Mouse (Mus musculus): ENCODE data around the gene A4gnt. TPM values are rescaled to one million over a fixed set of nuclear protein-coding genes. Genes with fewer than 3 reads are reported as not detected.

The A4gnt gene
- polyA plus RNA-seq, 1 experiment from 2014 or later: not detected

DNA sequence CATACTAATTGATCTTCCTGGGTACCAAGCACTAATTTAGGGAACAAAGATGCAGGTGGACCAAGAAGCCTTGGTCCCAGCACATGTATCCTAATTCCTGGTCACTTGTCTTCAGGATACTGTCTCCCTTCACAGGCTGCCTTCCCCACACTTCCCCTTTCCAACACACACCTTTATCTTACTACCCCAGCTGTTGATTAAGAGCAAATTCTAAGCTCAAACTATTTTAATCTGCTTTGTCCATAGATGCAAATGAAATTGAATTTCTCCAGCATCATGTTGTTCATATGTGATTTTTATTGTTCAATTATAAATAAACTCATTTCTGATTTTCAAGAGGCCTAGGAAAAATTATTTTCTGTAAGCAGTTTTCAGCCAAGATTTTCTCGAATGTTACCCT is 9.7 kb downstream of the A4gnt start:
- Histone ChIP-seq H3K36me3 (no peaks in the 10 kb centered on the region), H3K4me1 (no peaks in the 10 kb centered on the region), H3K4me3 (no peak overlapping the region), H3K27ac (no peak overlapping the region), H3K9me3 (replicated peaks) (no peaks in the 10 kb centered on the region), H3K27me3 (ENCODE audit: low read depth, poor library complexity, severe bottlenecking) (no peaks in the 10 kb centered on the region)
- WGBS: 87% methylated on average over 1 of the region's 1 CpGs
- DNase-seq (ENCODE audit: low spot score): no peak

DNA sequence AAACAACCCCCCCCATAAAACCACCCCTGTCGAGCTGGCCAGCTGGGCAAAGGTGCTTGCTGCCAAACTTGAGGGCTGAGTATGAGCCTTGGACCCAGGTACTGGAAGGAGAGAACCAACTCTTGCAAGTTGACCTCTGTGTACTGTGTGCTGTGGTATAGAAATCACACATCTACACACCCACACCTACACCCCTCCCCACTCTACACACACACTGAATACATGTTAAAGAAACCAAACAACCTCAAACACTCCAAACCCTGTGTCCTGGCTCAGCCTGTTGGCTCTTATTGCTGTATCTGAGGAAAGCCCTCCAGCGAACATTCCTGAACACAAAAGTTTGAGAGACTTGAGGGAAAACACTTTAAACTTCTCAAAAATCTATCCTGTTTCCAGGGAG is 10.7 kb downstream of the A4gnt start:
- Histone ChIP-seq H3K4me1 (no peaks in the 10 kb centered on the region), H3K9me3 (replicated peaks) (no peaks in the 10 kb centered on the region), H3K36me3 (no peaks in the 10 kb centered on the region), H3K27me3 (ENCODE audit: low read depth, poor library complexity, severe bottlenecking) (no peaks in the 10 kb centered on the region), H3K4me3 (no peak overlapping the region), H3K27ac (no peak overlapping the region)
- no peak for DNase-seq (ENCODE audit: low spot score)
- 59% methylated on average over 2 of the region's 2 CpGs for WGBS

DNA sequence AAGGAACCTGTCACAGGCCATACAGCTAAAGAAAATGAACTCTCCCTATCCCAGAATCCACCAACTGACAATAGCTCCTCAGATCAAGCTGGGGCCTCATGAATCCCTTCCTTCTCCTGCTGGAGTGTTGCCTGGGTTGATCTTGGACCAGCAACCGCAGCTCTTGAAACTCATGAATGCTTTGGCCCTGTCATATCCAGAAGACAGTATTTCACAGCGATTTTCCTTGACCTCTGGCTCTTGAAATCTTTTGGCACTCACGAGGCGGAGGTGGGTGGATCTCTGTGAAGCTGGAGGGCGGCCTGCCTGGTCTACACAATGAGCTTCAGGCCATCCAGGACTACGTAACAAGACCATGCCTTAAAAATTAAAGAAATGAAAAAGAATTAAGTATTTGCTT is 11.8 kb downstream of the A4gnt start:
- H3K27me3 ChIP-seq (ENCODE audit: low read depth, poor library complexity, severe bottlenecking): no peaks in the 10 kb centered on the region
- WGBS: 86% methylated on average over 6 of the region's 6 CpGs
- H3K9me3 ChIP-seq (replicated peaks): no peaks in the 10 kb centered on the region

DNA sequence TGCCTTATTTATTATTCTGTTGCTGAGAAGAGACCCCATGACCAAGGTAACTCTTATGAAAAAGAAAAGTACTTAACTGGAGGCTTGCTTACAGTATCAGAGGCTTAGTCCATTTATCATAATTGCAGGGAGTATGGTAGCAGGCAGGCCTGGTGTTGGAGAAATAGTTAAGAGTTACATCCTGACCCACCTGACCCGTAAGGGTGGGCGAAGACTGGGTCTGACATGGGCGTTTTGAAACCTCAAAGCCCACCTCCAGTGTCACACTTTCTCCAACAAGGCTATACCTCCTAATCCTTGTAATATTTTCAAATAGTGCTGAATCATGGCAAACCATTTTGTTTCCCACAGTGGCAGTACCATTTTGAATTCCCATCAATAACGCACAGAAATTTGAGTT is 16.3 kb downstream of the A4gnt start:
- H3K36me3 ChIP-seq: peaks cover 22% of the 10 kb centered on the region
- no peaks in the 10 kb centered on the region for H3K27me3 ChIP-seq (ENCODE audit: low read depth, poor library complexity, severe bottlenecking)
- WGBS: 63% methylated on average over 4 of the region's 4 CpGs
- peak overlapping the region; percentile 74; the same call in 1 of the 2 replicates for H3K4me3 ChIP-seq
- peaks cover 34% of the 10 kb centered on the region for H3K4me1 ChIP-seq
- H3K27ac ChIP-seq: peak overlapping the region; percentile 94
- no peak for DNase-seq (ENCODE audit: low spot score)
- H3K9me3 ChIP-seq (replicated peaks): no peaks in the 10 kb centered on the region

More for the DNA sequence above, 11.8 kb downstream of the A4gnt start:
- no peak overlapping the region for H3K4me3 ChIP-seq
- no peak overlapping the region for H3K27ac ChIP-seq
- H3K36me3 ChIP-seq: no peaks in the 10 kb centered on the region
- no peak for DNase-seq (ENCODE audit: low spot score)
- H3K4me1 ChIP-seq: peaks cover 7% of the 10 kb centered on the region

DNA sequence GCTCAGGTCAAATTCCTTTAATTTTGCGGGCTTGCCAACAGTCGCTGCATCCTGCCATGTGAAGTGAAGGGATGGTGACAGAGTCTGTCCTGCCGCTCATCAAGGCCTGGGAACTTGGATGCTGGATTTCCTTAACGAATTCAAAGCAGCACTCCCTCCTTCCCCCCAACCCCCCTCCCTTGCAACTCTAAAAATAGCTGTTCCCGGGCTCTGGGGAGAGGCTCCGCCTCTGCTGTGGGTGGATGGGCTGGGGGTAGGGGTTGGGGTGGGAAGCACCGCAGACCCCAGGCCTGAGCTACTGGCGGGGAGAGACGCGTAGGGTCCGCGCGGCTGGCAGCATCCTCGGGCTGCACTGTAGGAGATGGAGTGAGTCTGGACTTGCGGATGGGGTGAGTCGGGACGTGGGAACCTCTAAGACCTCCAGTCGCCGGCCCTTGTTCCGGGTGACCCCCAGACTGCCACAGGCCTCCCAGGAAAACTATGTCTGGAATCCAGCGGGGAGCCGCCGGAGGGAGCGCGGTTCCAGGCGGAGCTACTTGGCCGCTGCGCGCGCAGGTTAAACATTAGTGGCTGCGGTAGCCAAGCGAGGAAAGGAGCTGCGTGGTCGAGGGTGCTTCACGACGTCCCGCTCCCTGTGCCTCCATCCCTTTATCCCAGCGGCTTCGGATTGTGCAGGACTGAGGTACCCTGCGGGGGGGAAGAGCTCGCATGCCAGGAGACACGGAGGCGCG is 17.1 kb downstream of the A4gnt start, which contains the start of gene Dzip1l:
Dzip1l (plus strand) TSS at position 216 of the 731 bp plus-strand sequence.
- peak within 1 kb of the TSS; percentile 94 for H3K27ac ChIP-seq
- H3K4me1 ChIP-seq: peaks cover 34% of the 10 kb centered on the region
- peak within 1 kb of the TSS; percentile 74 for H3K4me3 ChIP-seq
- peaks cover 31% of the 10 kb centered on the region for H3K36me3 ChIP-seq
- no peaks in the 10 kb centered on the region for H3K9me3 ChIP-seq (replicated peaks)
- DNase-seq (ENCODE audit: low spot score): peak; percentile 88
- 0% methylated on average over 44 of the region's 44 CpGs for WGBS
- no peaks in the 10 kb centered on the region for H3K27me3 ChIP-seq (ENCODE audit: low read depth, poor library complexity, severe bottlenecking)

DNA sequence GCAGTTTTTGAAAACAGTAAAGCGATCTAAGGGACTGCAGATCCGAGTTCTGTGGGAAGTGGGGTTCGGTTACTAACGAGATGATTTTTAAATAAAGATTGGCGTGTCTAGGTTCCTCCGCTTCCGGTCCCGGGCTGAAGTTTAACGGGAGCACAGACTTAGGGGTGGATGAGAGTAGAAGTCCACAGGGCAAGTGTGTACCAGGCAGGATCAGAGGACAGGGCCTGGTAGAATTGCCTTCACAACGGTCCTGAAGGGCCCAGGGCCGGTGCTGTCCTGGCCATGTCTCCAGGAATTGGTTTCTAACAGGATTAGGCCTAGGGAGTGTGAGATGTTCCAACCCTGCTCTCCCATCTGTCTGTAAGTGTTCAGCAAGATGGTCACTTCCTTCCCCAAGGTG is 17.8 kb downstream of the A4gnt start:
- Histone ChIP-seq H3K9me3 (replicated peaks) (no peaks in the 10 kb centered on the region), H3K27ac (peak overlapping the region; percentile 94), H3K4me1 (peaks cover 34% of the 10 kb centered on the region), H3K4me3 (peak overlapping the region; percentile 74), H3K36me3 (peaks cover 37% of the 10 kb centered on the region), H3K27me3 (ENCODE audit: low read depth, poor library complexity, severe bottlenecking) (no peaks in the 10 kb centered on the region)
- under 1% methylated on average over 11 of the region's 11 CpGs for WGBS
- DNase-seq (ENCODE audit: low spot score): peak; percentile 62

DNA sequence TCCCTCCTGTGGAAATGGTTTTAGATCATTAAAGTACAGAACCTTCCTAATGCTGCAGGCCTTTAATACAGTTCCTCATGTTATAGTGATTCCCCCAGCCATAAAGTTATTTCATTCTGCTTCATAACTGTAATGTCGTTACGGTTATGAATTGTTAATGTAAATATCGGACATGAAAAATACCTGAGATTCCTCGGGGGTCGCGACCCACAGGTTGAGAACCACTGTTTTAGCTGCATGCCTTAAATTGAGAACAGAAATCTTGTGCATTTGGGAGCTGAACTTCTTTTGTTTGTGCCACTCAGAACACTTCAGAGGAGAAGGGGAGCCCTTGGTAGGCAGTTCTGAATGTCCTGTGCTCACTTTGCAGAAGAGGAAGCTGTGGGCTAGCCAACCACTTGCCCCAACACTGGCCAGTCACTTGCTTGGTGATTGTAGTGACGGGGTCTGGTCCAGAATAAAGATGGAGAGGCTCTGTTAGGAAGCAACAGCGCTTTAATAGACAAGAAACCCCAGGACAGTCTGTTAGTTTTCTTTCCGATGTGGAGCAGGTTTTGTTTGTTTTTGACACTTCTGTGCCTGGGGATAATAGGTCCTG is 18.3 kb downstream of the A4gnt start:
- peak; percentile 34 for DNase-seq (ENCODE audit: low spot score)
- WGBS: 59% methylated on average over 9 of the region's 9 CpGs
- Histone ChIP-seq H3K9me3 (replicated peaks) (no peaks in the 10 kb centered on the region), H3K27me3 (ENCODE audit: low read depth, poor library complexity, severe bottlenecking) (no peaks in the 10 kb centered on the region), H3K4me1 (peaks cover 34% of the 10 kb centered on the region), H3K36me3 (peaks cover 43% of the 10 kb centered on the region), H3K27ac (peak overlapping the region; percentile 94), H3K4me3 (peak overlapping the region; percentile 74)

DNA sequence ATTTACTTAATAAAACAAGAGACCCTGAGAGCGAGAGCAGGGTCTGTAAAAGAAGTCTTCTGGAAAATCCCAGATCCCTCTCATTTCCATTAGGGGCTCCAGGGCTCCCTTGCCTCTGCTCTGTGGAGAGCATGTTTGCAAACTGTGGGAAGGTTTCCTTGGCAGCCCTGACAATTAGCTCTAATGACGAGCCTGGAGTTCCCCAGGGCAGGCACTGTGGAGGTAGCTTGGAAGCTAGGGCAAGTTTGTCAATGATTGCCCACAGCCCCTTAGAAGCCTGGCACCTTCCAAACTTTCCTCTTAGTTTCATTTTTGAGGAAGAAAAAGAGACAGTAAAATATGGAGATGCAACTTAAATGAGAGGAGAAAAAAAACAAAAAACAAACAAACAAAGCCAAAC is 19.5 kb downstream of the A4gnt start:
- no peak overlapping the region for H3K4me3 ChIP-seq
- H3K36me3 ChIP-seq: peaks cover 54% of the 10 kb centered on the region
- no peaks in the 10 kb centered on the region for H3K27me3 ChIP-seq (ENCODE audit: low read depth, poor library complexity, severe bottlenecking)
- H3K9me3 ChIP-seq (replicated peaks): no peaks in the 10 kb centered on the region
- 53% methylated on average over 2 of the region's 2 CpGs for WGBS
- peaks cover 34% of the 10 kb centered on the region for H3K4me1 ChIP-seq
- no peak for DNase-seq (ENCODE audit: low spot score)
- H3K27ac ChIP-seq: no peak overlapping the region

DNA sequence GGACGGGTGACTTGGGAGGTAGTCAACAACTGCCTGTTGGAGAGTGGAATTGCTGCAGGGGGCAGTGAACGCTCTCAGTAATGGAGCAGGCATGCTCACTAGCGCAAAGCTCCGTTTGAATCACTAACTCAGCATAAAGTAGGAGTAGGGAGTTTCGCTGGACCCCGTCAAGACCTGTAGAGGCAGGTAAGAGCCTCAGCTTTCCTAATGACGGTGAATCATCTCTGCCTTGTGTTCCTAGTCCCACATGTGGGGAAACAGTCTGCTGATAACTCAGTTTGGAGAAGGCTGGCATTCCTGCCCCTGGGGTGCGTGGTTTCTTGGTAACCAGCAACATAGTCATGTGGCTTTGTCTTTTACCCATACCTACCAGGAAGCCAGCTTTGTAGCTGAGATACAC is 20.0 kb downstream of the A4gnt start:
- H3K4me3 ChIP-seq: no peak overlapping the region
- no peak overlapping the region for H3K27ac ChIP-seq
- no peaks in the 10 kb centered on the region for H3K27me3 ChIP-seq (ENCODE audit: low read depth, poor library complexity, severe bottlenecking)
- no peaks in the 10 kb centered on the region for H3K9me3 ChIP-seq (replicated peaks)
- H3K4me1 ChIP-seq: peaks cover 34% of the 10 kb centered on the region
- H3K36me3 ChIP-seq: peaks cover 59% of the 10 kb centered on the region
- 78% methylated on average over 8 of the region's 8 CpGs for WGBS
- DNase-seq (ENCODE audit: low spot score): no peak

DNA sequence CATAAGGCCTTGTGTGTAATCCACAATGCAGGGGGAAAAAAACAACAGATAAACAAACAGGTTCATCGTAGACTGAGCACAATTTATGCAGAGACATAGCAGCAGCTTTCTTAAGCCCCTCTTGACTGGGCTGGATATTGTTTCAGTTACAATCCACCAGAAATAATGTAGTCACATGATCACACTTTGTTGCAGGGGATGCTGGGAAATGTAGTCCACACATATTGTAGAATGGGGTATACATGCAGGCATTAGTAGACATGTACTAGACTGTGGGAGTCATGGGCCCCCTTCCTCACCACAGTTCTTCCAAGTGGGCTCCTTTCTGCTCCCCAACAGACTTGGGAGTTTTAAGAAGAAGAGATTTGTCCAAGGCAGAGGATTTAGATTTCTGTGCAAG is 24.5 kb downstream of the A4gnt start:
- no peaks in the 10 kb centered on the region for H3K9me3 ChIP-seq (replicated peaks)
- peaks cover 6% of the 10 kb centered on the region for H3K4me1 ChIP-seq
- H3K4me3 ChIP-seq: no peak overlapping the region
- 98% methylated on average over 1 of the region's 1 CpGs for WGBS
- H3K36me3 ChIP-seq: peaks cover 95% of the 10 kb centered on the region
- H3K27ac ChIP-seq: no peak overlapping the region
- no peak for DNase-seq (ENCODE audit: low spot score)
- no peaks in the 10 kb centered on the region for H3K27me3 ChIP-seq (ENCODE audit: low read depth, poor library complexity, severe bottlenecking)

DNA sequence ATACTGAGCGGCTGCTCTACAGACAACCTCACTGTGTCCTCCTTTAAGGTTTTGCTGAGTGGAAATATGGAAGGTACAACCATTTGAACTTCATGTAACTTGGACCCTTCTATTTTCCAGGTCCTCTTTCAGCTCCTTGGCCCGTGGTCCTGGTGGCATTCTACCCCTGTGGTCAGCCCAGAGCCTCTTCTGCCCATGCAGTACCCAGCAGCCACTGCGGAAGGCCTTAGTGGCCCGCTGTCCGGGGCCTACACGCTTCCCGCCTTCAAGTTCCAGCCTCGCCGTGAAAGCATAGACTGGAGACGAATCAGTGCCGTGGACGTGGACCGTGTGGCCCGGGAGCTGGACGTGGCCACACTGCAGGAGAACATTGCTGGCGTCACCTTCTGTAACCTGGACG is 24.9 kb downstream of the A4gnt start:
- peaks cover 97% of the 10 kb centered on the region for H3K36me3 ChIP-seq

DNA sequence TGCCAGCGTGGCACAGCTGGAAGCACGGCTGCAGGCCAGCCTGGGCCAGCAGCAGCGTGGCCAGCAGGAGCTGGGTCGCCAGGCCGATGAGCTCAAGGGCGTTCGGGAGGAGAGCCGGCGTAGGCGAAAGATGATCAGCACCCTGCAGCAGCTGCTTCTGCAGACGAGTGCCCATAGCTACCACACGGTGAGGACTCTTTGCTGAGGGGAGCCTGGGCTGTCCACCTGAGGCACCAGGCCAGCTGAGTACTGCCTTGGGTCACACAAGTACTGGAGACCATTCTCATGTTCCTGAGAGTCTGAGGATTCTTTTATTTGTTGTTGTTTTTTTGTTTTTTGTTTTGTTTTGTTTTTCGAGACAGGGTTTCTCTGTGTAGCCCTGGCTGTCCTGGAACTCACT is 25.4 kb downstream of the A4gnt start:
- Histone ChIP-seq H3K27ac (no peak overlapping the region), H3K4me3 (no peak overlapping the region), H3K4me1 (no peaks in the 10 kb centered on the region), H3K27me3 (ENCODE audit: low read depth, poor library complexity, severe bottlenecking) (no peaks in the 10 kb centered on the region), H3K36me3 (peaks cover 96% of the 10 kb centered on the region), H3K9me3 (replicated peaks) (no peaks in the 10 kb centered on the region)
- 96% methylated on average over 13 of the region's 13 CpGs for WGBS
- no peak for DNase-seq (ENCODE audit: low spot score)

More for the DNA sequence above, 24.9 kb downstream of the A4gnt start:
- Histone ChIP-seq H3K9me3 (replicated peaks) (no peaks in the 10 kb centered on the region), H3K27ac (no peak overlapping the region), H3K4me1 (peaks cover 2% of the 10 kb centered on the region; the same call in 1 of the 2 replicates), H3K4me3 (no peak overlapping the region), H3K27me3 (ENCODE audit: low read depth, poor library complexity, severe bottlenecking) (no peaks in the 10 kb centered on the region)
- no peak for DNase-seq (ENCODE audit: low spot score)
- 96% methylated on average over 17 of the region's 17 CpGs for WGBS

DNA sequence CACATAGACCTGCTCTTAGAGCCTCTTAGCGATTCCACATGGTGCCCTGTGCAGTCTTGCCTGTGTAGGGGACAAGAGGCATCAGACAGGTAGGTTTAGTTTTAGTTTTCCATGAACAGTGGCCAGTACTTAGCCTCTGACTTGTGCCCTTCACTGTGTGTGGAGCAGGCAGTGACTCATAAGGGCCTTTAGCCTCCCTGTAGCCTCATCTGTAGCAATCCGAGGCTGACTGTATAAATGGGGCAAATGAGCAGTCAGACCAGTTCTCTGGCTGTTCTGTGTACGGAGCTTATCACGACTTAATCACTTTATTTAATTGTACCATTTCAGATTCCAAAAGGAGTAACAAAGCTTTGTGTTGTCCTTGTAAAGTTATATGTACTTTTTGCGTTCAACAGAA is 27.7 kb downstream of the A4gnt start:
- no peaks in the 10 kb centered on the region for H3K27me3 ChIP-seq (ENCODE audit: low read depth, poor library complexity, severe bottlenecking)
- no peaks in the 10 kb centered on the region for H3K4me1 ChIP-seq
- H3K4me3 ChIP-seq: no peak overlapping the region
- H3K36me3 ChIP-seq: peaks cover 92% of the 10 kb centered on the region
- DNase-seq (ENCODE audit: low spot score): no peak
- H3K9me3 ChIP-seq (replicated peaks): no peaks in the 10 kb centered on the region
- 93% methylated on average over 5 of the region's 5 CpGs for WGBS
- no peak overlapping the region for H3K27ac ChIP-seq

Measured in limb, embryonic 10.5 days (tissue).